Mouse (Mus musculus) liver, embryonic 16.5 days (tissue): ENCODE results near the gene Atp1b4. TPM values are rescaled to one million over a fixed set of nuclear protein-coding genes. Genes with fewer than 3 reads are reported as not detected.

Source experiments
- ATAC-seq: fragments of 200-750 bp; cut with Nextera tagmentation; 2 replicates; pipeline ENCODE4 v1.8.0; 2017; ENCODE audit warnings: low read depth, mild to moderate bottlenecking, moderate number of reproducible peaks, moderate library complexity
- H3K27ac ChIP-seq: fragments of 300-500 bp; sonication (generic); 2 replicates; pipeline ENCODE4 v1.5.1; 2014; ENCODE audit warnings: mild to moderate bottlenecking, low read length
- H3K27me3 ChIP-seq: fragments of 300-500 bp; sonication (generic); 2 replicates; pipeline ENCODE4 v1.6.1; 2014; ENCODE audit warnings: low read depth, low read length, mixed read lengths; ENCODE audit not compliant: control insufficient read depth, insufficient read depth
- H3K36me3 ChIP-seq: fragments of 300-500 bp; sonication (generic); 2 replicates; pipeline ENCODE4 v1.6.1; 2014; ENCODE audit warnings: mild to moderate bottlenecking; ENCODE audit not compliant: control insufficient read depth, insufficient read depth
- H3K4me1 ChIP-seq: fragments of 300-500 bp; sonication (generic); 2 replicates; pipeline ENCODE4 v1.6.1; 2014; ENCODE audit warnings: low read depth, low read length, mixed read lengths; ENCODE audit not compliant: control insufficient read depth
- H3K4me2 ChIP-seq: fragments of 300-500 bp; sonication (generic); 2 replicates; pipeline ENCODE4 v1.6.1; 2014; ENCODE audit warnings: low read depth, low read length, mixed read lengths
- H3K4me3 ChIP-seq: fragments of 300-500 bp; sonication (generic); 2 replicates; pipeline ENCODE4 v1.5.1; 2014; ENCODE audit warnings: low read depth, mild to moderate bottlenecking, low read length
- H3K9ac ChIP-seq: fragments of 300-500 bp; sonication (generic); 2 replicates; pipeline ENCODE4 v1.6.1; 2014; ENCODE audit warnings: low read depth, low read length
- H3K9me3 ChIP-seq: fragments of 300-500 bp; sonication (generic); replicated peaks from 2 replicates; pipeline ENCODE4 v1.6.1; 2016; ENCODE audit warnings: low read length; ENCODE audit not compliant: control insufficient read depth
- WGBS: fragments of 180-500 bp; shearing (Covaris S2); extraction: QIAGEN DNeasy Blood & Tissue Kit; methylation state at CpG from one replicate; pipeline ENCODE4 v1.1.7; 2014; ENCODE audit not compliant: insufficient replicate concordance; 5-methylcytosine and 5-hydroxymethylcytosine counted together
- polyA plus RNA-seq: library from polyadenylated mRNA; unstranded; fragments of >200 nt; fragmentation: Nextera tagmentation; extraction: Ambion mirVana; gene quantifications from 2 replicates; pipeline ENCODE4 v1.2.1, GENCODE M21; 2015

Gene Atp1b4
- 1.1 and 2.8 TPM in 2 replicates for polyA plus RNA-seq

DNA sequence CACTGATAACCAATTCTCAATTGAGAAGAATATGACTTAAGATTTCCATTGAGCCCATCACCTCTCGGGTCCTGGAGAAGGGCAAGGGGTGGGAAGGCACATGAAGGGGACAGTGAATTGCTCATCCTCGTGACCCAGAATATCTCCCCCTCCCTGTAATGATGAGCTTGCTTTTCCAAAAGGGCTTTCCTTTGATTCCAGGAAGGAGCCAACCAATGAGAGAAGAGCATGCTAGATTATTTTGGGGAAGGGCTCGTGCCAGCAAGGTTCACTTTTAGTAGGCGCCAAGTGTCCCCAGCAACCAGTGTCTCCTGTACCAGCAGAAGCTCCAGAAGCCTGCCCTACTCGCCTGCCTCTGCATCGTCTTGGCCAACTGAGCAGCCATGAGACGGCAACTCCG, at the start of gene Atp1b4:
Gene Atp1b4, plus strand, starts transcription at position 301 of the 400 bp plus-strand sequence.
- ATAC-seq = no peak
- WGBS = 62% methylated on average over 8 of the region's 8 CpGs

DNA sequence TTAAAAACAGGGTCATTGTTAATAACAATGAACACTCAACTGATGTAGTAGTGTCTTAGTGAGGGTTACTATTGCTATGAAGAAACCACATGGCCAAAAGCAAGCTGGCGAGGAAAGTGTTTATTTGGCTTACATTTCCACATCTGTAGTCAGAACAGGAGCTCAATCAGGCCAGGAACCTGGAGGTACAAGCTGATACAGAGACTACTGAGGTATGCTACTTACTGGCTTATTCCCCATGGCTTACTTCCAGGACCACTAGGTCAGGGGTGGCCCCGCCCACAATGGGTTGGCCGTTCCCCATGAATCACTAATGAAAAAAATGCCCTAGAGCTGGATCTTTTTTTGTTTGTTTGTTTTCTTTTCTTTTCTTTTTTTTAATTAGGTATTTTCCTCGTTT, 7.4 kb upstream of the Atp1b4 start:
- no peaks in the 10 kb centered on the region for H3K9me3 ChIP-seq
- H3K9ac ChIP-seq = no peak overlapping the region
- no peak for ATAC-seq
- no peak overlapping the region for H3K4me3 ChIP-seq
- H3K27ac ChIP-seq = no peak overlapping the region
- 53% methylated on average over 4 of the region's 4 CpGs for WGBS
- no peak overlapping the region for H3K4me2 ChIP-seq
- no peaks in the 10 kb centered on the region for H3K27me3 ChIP-seq
- H3K36me3 ChIP-seq = no peaks in the 10 kb centered on the region
- no peaks in the 10 kb centered on the region for H3K4me1 ChIP-seq

More for the DNA sequence above, at the start of gene Atp1b4:
- Histone ChIP-seq H3K27ac (no peak within 1 kb of the TSS), H3K4me2 (no peak within 1 kb of the TSS), H3K9me3 (no peaks in the 10 kb centered on the region), H3K4me3 (no peak within 1 kb of the TSS), H3K4me1 (no peaks in the 10 kb centered on the region), H3K36me3 (no peaks in the 10 kb centered on the region), H3K27me3 (no peaks in the 10 kb centered on the region), H3K9ac (no peak within 1 kb of the TSS)

DNA sequence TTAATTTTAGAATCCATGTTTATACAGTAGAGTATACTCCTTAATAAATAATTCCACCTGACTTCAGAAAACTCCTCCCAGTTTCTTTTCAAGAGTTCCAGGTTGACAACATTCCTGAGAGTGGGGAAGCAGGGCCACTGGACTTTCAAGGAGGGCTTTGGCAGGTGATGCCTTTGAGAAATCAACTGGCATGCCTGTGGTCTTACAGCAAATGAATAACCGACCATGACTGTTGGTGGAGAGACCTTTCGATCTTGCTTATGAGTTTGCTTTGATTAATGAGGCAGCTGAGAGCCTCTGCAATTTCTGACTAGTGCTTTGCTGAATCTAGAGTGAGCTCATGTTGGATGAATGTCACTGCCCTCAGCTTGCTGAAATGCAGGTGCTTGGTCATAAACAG, 4.9 kb upstream of the Atp1b4 start:
- H3K4me2 ChIP-seq = no peak overlapping the region
- ATAC-seq = no peak
- 68% methylated on average over 2 of the region's 2 CpGs for WGBS
- no peaks in the 10 kb centered on the region for H3K9me3 ChIP-seq
- no peak overlapping the region for H3K27ac ChIP-seq
- no peaks in the 10 kb centered on the region for H3K36me3 ChIP-seq
- H3K4me3 ChIP-seq = no peak overlapping the region
- H3K27me3 ChIP-seq = no peaks in the 10 kb centered on the region
- H3K4me1 ChIP-seq = no peaks in the 10 kb centered on the region
- no peak overlapping the region for H3K9ac ChIP-seq

DNA sequence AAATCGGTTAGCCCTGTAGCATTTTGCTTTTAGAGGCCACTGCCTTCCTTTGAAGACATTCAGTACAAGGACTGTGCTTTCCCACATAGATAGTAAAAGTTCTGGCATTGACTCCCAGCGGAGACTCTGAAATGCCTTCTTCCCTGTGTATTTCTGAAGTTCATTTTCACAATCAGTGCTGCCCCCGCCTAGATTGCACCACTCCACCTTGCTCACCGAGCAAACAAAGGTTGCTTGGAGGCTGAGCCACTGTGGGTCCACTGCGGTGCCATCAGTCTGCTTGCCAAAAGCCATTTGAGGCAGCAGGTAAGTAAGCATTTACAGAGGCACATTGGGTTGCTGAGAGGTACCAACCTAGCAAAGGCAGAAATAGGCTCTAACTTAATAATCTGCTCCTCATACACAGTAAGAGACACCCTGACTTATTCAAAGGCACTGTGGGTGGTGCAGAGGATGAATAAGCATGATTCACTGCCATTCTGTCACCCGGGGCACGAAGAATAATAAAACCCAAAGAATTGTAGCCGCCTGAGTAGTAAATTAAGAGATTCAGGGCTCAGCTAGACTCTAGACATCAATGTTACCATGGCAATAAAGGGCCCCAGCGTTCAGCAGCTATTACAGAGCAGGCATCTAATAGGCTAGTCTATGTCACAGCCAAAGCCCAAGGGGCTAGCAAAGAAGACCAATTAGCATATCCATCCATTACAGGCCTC, 2.9 kb upstream of the Atp1b4 start:
- Histone ChIP-seq H3K27ac (no peak overlapping the region), H3K4me3 (no peak overlapping the region), H3K4me2 (no peak overlapping the region), H3K4me1 (no peaks in the 10 kb centered on the region), H3K27me3 (no peaks in the 10 kb centered on the region), H3K9ac (no peak overlapping the region), H3K36me3 (no peaks in the 10 kb centered on the region), H3K9me3 (no peaks in the 10 kb centered on the region)
- 64% methylated on average over 9 of the region's 9 CpGs for WGBS
- ATAC-seq = no peak

DNA sequence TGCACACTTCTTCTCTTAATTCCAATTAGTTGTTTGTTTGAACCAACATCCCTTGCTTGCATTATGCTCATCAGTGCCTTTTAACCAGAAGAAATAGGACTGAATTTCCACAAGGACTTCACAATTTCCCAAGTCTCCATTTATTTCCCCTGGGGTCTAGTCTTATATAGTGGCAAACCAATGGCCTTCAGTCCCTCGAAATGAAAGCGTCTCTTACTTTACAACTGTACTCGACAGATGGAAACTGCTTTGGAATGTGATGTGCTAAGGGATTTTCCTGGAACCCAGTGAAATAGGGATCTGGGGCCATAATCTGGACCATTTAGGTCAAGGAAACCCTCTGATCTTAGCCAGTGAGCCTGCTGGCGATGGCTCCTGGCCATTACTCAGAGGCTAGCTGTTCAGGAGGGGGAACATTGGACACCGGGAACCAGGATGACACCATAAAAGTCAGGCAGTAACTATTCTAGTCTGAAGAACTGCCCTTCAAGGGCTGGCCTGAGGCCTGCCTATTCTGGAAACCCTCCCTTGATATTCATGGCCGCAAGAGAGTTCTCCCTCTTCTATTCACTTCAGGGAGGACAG, 2.3 kb upstream of the Atp1b4 start:
- no peak for ATAC-seq
- no peak overlapping the region for H3K9ac ChIP-seq
- WGBS = 68% methylated on average over 6 of the region's 6 CpGs
- no peak overlapping the region for H3K27ac ChIP-seq
- H3K36me3 ChIP-seq = no peaks in the 10 kb centered on the region
- no peak overlapping the region for H3K4me2 ChIP-seq
- H3K4me3 ChIP-seq = no peak overlapping the region
- no peaks in the 10 kb centered on the region for H3K27me3 ChIP-seq
- H3K9me3 ChIP-seq = no peaks in the 10 kb centered on the region
- no peaks in the 10 kb centered on the region for H3K4me1 ChIP-seq

DNA sequence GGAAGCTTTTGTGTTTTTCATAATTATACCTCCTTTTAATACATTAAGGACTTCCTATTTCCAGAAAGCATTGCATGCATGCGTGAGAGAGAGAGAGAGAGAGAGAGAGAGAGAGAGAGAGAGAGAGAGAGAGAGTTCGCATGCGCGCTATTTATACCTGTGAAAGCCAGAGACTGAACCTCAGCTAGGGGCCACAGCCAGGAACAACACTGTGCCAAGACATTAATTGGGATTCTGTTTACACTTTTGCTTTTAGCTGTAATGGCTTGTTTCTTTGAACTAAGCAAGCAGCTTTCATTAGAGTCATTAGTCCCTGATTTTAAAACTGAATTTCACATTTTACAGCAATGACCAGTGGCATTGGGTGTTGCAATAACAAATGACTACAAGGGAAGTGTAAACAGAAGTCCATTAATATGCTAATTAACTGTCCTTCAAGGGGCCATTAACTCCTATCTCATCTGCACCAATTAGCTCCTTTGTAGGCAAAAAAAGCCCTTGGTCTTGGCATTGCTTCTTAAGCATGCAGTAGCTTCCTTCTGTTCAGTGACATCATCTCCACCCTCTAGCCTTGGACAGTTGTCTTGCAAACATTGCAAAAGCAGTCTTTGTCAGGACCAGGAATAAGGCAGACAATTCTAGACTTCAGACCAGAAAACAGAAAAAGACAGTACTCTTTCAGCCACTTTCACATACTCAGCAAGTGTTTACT, 14.9 kb downstream of the Atp1b4 start:
- Histone ChIP-seq H3K9me3 (no peaks in the 10 kb centered on the region), H3K36me3 (no peaks in the 10 kb centered on the region), H3K27me3 (no peaks in the 10 kb centered on the region), H3K4me3 (no peak overlapping the region), H3K9ac (no peak overlapping the region), H3K27ac (no peak overlapping the region), H3K4me2 (no peak overlapping the region), H3K4me1 (no peaks in the 10 kb centered on the region)
- WGBS = 50% methylated on average over 4 of the region's 4 CpGs
- ATAC-seq = no peak

DNA sequence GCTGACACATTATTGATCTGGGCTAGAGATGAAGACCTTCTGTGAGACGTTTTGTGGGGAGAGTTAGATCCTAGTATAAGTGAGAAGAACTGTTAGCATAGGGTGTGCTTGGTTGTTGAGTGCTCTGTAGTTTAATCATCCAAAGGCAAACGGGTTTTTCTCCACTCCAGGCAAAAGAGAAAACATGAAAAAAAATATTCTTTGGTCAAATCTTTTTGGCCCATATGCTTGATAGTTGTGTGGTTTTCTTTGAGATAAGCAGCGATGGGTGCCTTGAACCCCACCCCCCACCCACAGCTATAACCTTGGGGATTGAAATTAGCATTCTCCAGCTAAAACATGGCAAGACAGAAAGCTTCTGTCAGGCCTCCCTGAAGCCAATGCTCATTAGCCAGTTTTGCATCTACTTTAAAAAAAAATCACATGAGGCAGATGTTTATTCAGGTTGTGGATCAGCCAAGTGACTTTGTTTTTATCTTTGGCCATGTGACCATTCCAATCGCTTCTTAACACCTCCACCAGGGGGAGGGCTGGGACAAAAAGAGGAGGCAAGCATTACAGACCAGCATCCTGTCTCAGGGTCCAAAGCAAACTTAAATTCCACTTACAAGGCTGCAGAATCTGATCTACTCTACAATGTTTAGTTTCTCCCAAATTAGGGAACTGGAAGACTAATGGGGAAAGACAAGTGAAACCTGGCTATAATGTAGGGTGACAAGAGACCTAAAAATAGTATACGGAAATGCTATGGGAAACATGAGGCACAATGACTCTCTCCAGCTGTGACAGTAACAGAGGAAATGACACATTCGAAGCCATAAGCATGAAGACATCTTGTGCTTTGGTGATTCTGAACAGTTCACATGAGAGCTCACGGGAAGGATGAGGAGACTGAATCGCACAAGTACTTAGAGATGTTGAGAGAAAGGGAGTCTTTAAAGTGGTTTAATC, 18.6 kb downstream of the Atp1b4 start:
- Histone ChIP-seq H3K4me1 (no peaks in the 10 kb centered on the region), H3K27me3 (no peaks in the 10 kb centered on the region), H3K9ac (no peak overlapping the region), H3K4me3 (no peak overlapping the region), H3K9me3 (no peaks in the 10 kb centered on the region), H3K4me2 (no peak overlapping the region), H3K36me3 (no peaks in the 10 kb centered on the region), H3K27ac (no peak overlapping the region)
- ATAC-seq = no peak
- 31% methylated on average over 8 of the region's 8 CpGs for WGBS

DNA sequence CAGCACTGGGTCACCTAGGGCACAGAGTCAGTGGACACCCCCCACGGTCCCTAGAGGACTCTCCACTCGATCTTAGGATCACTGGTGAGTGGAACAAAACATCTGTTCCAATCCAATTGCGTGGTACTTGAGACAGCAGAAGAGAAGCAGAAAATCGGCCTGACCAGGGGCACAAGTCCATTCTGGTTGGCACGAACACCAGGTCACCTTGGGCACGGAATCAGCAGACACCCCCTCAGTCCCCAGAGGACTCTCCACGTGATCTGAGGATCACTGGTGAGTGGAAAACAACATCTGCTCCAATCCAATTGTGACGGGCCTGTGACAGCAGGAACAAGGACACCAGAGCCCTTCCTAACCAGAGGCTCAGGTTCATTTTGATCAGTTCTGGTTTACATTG, 46.0 kb downstream of the Atp1b4 start:
- Histone ChIP-seq H3K4me1 (no peaks in the 10 kb centered on the region), H3K36me3 (no peaks in the 10 kb centered on the region), H3K27me3 (no peaks in the 10 kb centered on the region), H3K4me2 (no peak overlapping the region), H3K9me3 (no peaks in the 10 kb centered on the region), H3K4me3 (no peak overlapping the region), H3K9ac (no peak overlapping the region), H3K27ac (no peak overlapping the region)
- no peak for ATAC-seq
- WGBS = 45% methylated on average over 8 of the region's 8 CpGs
